Mouse (Mus musculus) natural killer cell, adult 2 months (primary cell): ENCODE results near the gene Clic3.

Experiments
- DNase-seq, 2 experiments: peaks; one replicate each; pipeline ENCODE4 v3.0.0; 2022; ENCODE audit warnings: low spot score in 2 of 2

Gene Clic3

DNA sequence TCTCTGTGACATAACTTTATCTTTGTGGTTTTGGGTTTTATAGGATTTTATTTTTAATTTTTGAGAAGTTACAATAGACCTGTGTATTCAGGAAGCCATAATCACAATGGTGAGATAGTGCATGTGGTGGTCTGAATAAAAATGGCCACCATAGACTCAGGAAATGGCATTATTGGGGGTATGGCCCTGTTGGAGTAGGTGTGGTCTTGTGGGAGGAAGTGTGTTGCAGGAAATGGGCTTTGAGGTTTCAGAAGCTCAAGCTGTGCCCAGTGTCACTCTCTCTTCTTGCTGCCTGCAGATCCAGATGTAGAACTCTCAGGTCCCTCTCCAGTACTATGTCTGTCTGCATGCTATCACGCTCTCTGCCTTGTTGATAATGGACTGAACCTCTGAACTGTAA, 23.9 kb downstream of the Clic3 start:
- no peak for DNase-seq

DNA sequence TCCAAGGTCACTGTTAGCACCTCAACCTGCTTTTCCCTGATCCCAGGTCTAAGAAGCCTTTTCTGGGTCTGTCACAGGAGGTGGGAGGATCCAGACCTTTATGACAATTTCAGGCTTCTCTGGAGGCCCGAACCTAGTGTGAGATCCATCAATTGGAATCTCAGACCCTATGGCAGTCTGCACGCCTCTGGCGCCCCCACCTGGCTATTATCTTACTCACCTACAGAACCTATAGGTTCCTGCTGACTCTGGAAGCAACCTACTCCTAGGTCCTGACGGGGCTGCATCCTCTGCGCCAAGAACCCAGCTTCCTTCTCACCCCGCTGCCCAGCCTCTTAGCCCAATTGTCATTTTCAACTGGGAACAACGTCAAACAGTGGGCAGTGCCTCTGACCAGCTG, 26.3 kb downstream of the Clic3 start:
- DNase-seq = peak; percentile 40 to 65

DNA sequence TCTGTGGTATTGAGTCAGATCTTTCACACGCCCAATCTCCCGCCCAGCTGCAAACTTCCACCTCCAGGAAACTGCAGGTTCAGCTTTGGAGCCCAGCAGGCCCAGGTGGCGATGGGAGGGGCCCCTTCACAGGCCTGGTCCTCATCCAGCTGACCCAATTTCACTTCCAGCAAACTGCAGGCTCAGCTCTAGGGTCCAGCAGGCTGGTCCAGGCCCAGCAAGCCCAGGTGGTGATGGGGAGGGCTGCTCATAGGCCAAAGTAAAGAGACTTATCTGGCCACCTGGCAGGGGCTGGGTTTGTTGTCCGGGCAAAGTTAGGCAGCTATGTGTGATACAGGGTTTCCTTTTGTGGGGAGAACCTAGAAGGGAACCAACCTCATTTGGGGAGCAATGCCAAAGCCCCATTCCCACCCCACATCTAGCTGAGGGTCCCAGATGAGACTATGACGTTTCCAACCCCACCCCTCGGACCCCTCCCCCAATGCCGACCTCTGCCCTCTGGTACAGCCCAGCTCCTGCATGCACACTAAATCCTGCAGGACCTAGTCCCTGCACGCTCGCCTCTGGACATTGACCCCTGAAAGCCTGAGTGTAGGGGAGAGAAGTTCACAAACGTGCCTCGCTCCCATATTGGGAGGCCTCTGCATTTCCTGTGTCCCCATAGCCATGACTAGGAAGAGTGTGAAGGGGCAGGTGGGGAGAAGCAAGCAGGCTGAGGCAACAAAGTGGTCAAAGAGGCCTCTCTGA, 28.4 kb downstream of the Clic3 start:
- no peak for DNase-seq

- no peak for DNase-seq
Observed at GRCm38 (mm10) chr2:25487965-25488670, 31.5 kb downstream of the Clic3 start.

- no peak for DNase-seq
Observed at GRCm38 (mm10) chr2:25488671-25489068, 32.0 kb downstream of the Clic3 start.

DNA sequence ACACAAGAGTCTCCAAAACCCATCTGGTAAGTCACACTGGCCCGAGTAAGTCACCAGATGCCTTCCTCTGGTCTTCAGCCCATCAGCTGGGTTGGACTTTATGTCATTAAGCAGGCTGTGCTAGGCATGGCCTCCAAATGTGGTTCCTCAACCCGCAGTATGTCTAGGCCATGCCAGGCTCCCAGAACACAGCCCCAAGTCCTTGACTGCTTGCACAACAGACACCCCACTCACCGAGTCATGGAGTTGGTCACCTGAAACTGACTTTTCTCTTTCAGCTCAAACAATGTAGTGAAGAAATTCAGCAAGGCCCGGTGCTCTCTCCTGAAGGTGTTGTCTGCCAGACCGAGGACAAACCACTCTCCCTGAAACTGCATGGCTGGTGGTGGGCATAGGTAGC, 36.4 kb downstream of the Clic3 start:
- DNase-seq = no peak

DNA sequence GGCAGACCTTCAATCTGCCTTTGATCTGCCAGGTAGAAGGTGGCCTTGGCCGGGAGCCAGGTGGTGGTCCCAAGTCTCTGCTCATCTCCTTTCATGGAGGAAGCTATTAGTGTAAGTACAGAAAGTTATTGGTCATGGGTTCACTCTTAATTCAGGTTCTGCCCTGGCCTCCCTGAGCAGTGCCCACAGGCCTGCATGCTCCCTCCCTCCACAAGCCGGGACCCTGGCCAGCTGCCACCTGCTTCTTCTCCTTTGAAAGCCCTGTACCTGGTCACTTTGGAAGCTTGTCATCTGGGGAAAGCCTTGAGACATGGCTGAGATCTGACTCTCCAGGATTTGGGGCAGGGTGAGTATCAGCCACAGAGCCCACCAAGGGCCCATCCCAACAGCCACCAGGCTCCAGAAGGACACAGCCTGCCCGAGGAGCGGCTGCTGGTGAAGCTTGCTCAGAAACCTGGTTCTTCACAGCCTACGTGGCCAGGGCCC, 36.9 kb downstream of the Clic3 start, which contains the start of gene Lcn12:
Gene Lcn12, minus strand, starts transcription at position 436 of the 486 bp plus-strand sequence.
- no peak for DNase-seq

DNA sequence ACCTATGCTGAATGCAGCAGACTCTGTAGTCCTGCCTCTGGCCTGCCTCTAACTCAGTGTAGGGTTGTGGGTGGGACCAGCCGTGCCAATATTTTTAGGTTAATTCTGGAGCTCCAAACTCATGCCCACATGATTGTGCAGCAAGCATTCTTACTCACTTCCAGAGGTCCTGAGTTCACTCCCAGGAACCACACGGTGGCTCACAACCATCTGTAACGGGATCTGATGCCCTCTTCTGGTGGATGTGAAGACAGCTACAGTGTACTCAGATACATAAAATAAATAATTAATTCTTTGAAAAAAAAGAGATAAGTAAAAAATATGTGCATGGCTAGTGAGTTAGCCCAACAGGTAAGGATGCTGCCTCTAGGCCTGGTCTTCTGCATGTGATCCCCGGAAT, 39.8 kb downstream of the Clic3 start:
- DNase-seq = no peak

GRCm38 (mm10) chr2:25497846-25498575, 41.4 kb downstream of the Clic3 start:
- DNase-seq = no peak

DNA sequence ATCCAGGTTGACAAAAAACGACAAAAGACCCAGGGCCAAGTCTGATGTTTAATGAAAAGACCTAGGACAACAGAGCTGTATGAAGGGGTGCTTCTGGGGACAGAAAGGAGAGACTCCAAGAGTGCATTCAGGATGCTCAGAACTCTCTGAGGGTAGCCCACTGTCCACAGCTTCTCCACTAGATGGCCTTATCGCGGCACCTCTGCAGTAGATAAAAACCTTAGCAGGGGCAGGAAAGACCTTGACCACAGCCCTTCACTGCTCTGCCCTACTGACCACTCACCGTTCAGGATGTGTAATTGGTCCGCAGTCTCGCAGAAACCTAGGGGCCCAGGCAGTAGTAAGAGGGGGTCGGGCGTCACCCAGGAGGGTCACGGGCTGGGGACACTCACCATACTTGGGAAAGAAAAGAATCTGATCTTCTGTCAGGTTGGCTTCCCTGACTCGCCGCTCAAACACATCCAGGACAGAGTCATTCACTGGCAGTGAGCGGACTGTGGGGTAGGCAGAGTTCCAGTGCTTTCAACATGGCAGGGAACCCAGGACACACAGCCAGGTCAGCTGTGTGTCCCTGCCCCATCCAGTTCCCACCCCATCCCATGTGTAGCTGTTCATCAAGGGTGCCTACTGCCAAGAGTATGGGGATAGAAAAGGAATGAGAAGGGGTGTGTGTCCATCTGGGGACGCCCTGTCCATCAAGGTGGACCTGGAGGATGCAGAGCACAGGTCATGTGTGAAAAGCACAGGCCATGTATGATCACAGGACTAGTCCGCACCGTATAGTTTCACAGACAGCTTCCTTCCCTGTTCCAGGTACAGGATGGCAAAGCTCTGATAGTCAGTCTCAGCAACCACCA, 42.2 kb downstream of the Clic3 start:
- peak in 1 of 2 experiments; percentile 20 for DNase-seq

DNA sequence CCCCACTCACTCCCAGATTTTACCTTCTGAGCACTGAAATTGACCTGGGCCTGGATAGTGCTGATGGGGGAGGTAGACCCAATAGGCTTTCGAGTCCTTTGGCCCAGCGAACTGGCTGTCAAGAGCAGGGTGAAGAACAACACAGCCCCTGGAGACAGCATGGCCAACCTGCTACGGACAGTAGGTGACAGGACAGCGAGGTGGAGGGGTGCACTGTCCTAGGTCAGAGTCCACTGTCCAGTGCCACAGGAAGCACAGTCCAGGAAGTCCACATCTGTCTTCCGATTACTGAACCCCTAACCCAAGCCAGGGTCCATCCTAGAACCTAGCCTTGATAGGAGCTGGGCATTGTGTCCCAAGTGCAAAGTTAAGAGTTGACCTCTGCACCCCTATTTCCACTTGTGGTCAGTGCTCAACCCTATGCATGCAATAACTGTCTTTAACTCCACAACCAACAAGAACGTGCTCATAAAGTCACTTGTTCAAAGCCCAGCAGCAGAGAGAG, 43.5 kb downstream of the Clic3 start:
- no peak for DNase-seq

- peak; percentile 76 to 80 for DNase-seq
Observed at GRCm38 (mm10) chr2:25500576-25501405, 44.2 kb downstream of the Clic3 start, which contains the start of gene Fbxw5. Gene Fbxw5, plus strand, starts transcription at chr2:25500750.

GRCm38 (mm10) chr2:25501593-25502486, 45.2 kb downstream of the Clic3 start, which contains the start of gene C8g:
Gene C8g, minus strand, starts transcription at chr2:25501719.
- no peak for DNase-seq

DNA sequence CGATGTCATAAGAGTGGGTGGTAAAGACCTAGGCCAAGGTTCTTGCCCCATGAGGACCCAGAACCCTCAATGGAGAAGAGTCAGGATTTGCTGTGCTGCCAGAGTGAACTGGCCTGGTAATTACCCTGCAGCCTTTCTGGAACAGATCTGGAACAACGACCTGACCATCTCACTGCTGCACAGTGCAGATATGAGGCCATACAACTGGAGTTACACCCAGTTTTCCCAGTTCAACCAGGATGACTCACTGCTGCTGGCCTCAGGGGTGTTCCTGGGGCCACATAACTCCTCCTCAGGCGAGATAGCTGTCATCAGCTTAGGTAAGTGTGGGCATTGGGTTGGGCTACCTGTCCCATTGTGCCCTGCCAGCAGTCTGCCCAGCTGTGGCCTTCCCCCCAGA, 46.1 kb downstream of the Clic3 start:
- no peak for DNase-seq

DNA sequence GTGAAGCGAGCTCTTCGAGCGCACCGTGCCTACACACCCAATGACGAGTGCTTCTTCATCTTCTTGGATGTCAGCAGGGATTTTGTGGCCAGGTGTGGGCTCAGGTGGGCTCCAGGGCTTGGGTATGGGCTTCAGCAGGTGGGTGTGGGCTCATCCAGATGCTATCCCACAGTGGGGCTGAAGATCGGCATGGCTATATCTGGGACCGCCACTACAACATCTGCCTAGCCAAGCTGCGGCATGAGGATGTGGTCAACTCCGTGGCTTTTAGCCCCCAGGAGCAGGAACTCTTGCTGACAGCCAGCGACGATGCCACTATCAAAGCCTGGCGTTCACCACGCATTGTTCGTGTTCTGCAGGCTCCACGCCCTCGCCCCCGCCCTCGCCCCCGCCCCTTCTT, 47.9 kb downstream of the Clic3 start:
- no peak for DNase-seq

DNA sequence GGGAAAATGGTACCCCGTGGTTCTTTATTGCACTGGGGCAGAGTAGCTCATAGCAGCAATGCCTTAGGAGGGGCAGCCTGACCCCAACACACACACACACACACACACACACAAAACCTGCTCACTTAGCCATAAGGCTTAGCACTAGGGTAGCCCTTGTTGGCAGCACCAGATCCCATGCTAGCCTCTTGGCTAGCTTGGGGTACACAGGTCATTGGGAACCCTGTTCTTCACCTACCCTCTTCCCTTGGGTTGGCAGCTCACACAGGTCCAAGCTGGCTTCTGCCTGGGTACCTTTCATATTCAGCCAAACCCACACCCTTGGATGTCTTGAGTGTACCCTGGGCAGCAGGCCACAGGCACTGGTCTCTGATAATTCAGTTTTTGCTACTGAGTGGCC, 48.4 kb downstream of the Clic3 start:
- DNase-seq = no peak

DNA sequence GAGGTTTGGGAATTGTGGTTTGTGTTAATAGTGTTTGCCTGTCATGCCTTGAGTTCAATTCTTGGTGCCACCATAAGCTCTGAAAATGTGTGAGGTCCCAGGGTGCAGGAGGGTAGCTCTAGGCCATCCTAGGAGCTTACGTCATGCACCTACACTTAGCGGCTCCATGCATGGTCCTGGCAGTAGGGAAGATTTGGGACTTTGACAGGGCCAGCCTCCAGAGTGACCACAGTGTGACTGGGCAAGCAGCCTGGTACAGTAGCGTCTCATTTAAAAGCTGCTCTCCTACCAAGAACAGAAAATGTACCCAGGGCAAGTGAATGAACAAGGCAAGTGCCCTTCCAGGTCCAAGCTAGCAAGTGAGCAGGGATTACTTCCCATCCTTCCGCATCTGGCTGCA, 49.2 kb downstream of the Clic3 start:
- no peak for DNase-seq

DNA sequence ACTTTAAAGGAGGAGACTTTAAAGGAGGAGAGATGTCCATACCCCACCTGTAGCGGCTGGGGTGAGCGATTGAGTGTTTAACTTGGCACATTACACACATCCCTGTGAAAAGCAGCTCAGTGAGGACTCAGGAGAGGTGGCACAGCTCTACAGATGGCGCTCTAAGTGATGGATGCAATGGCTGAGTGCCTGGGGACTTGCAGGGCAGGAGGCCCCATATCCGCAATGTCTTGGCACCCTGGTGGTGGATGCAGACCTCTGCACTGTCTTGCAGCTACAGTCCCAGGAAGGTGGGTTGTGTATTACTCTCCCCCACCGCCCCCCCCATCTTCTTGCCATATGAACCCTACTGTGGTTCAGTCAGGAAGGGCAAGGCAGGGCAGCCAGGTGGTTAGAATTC, 50.3 kb downstream of the Clic3 start:
- DNase-seq = peak in 1 of 2 experiments; percentile 19
